Mouse (Mus musculus) liver, embryonic 12.5 days (tissue): ENCODE data around the gene Wbp2nl. TPM values are rescaled to one million over a fixed set of nuclear protein-coding genes. Genes with fewer than 3 reads are reported as not detected.
A peak's percentile ranks its signal among the peaks of the same experiment; 100 is the strongest.

Source experiments
- ATAC-seq: fragments of 200-750 bp; cut with Nextera tagmentation; 2 replicates; pipeline ENCODE4 v1.8.0; 2017; ENCODE audit warnings: moderate number of reproducible peaks, mild to moderate bottlenecking, moderate library complexity
- H3K27ac ChIP-seq: fragments of 300-500 bp; sonication (generic); 2 replicates; pipeline ENCODE4 v1.5.1; 2016; ENCODE audit warnings: mild to moderate bottlenecking
- H3K27me3 ChIP-seq: fragments of 300-500 bp; sonication (generic); replicated peaks from 2 replicates; pipeline ENCODE4 v1.6.1; 2016; ENCODE audit warnings: mild to moderate bottlenecking, moderate library complexity
- H3K36me3 ChIP-seq: fragments of 300-500 bp; sonication (generic); 2 replicates; pipeline ENCODE4 v1.6.1; 2016; ENCODE audit warnings: mild to moderate bottlenecking, moderate library complexity
- H3K4me1 ChIP-seq: fragments of 300-500 bp; sonication (generic); 2 replicates; pipeline ENCODE4 v1.6.1; 2016
- H3K4me2 ChIP-seq: fragments of 300-500 bp; sonication (generic); 2 replicates; pipeline ENCODE4 v1.6.1; 2016; ENCODE audit warnings: mild to moderate bottlenecking, moderate library complexity
- H3K4me3 ChIP-seq: fragments of 300-500 bp; sonication (generic); 2 replicates; pipeline ENCODE4 v1.5.1; 2016; ENCODE audit warnings: mild to moderate bottlenecking, moderate library complexity
- H3K9ac ChIP-seq: fragments of 300-500 bp; sonication (generic); 2 replicates; pipeline ENCODE4 v1.6.1; 2016; ENCODE audit warnings: mild to moderate bottlenecking, moderate library complexity
- H3K9me3 ChIP-seq: fragments of 300-500 bp; sonication (generic); replicated peaks from 2 replicates; pipeline ENCODE4 v1.6.1; 2016; ENCODE audit warnings: mild to moderate bottlenecking, moderate library complexity
- WGBS: fragments of 180-500 bp; shearing (Covaris S2); methylation state at CpG from one replicate; pipeline ENCODE4 v1.1.7; 2016; ENCODE audit not compliant: insufficient replicate concordance; 5-methylcytosine and 5-hydroxymethylcytosine counted together
- polyA plus RNA-seq: library from polyadenylated mRNA; unstranded; fragments of >200 nt; fragmentation: Nextera tagmentation; extraction: Ambion mirVana; gene quantifications from 2 replicates; pipeline ENCODE4 v1.2.1, GENCODE M21; 2016

The Wbp2nl gene
- polyA plus RNA-seq, 1 experiment from 2014 or later, result 0.31 TPM

DNA sequence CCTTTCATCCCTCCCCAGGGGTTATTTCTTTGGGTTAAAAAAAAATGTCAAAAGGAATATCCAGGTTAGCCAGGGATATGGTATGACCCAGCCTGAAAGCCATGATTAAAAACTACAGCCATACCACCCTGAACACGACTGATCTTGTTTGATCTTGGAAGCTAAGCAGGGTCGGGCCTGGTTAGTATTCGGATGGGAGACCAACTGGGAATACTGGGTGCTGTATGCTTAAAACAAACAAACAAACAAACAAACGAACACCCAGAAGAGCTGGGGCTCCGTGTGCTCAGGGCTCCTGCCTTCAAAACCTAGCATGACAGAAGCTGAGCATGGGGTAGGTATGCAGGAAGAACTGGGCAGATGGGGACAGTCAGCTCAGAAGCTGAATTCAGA is 43.8 kb downstream of the Wbp2nl start:
- 33% methylated on average over 5 of the region's 5 CpGs for WGBS
- H3K36me3 ChIP-seq, result peaks cover 30% of the 10 kb centered on the region
- H3K27ac ChIP-seq, result peak overlapping the region; percentile 100
- H3K4me1 ChIP-seq, result peaks cover 76% of the 10 kb centered on the region
- H3K9me3 ChIP-seq, result no peaks in the 10 kb centered on the region
- H3K4me2 ChIP-seq, result peak overlapping the region; percentile 94
- no peaks in the 10 kb centered on the region for H3K27me3 ChIP-seq
- peak overlapping the region; percentile 96 for H3K9ac ChIP-seq
- ATAC-seq, result no peak
- peak overlapping the region; percentile 78 for H3K4me3 ChIP-seq

DNA sequence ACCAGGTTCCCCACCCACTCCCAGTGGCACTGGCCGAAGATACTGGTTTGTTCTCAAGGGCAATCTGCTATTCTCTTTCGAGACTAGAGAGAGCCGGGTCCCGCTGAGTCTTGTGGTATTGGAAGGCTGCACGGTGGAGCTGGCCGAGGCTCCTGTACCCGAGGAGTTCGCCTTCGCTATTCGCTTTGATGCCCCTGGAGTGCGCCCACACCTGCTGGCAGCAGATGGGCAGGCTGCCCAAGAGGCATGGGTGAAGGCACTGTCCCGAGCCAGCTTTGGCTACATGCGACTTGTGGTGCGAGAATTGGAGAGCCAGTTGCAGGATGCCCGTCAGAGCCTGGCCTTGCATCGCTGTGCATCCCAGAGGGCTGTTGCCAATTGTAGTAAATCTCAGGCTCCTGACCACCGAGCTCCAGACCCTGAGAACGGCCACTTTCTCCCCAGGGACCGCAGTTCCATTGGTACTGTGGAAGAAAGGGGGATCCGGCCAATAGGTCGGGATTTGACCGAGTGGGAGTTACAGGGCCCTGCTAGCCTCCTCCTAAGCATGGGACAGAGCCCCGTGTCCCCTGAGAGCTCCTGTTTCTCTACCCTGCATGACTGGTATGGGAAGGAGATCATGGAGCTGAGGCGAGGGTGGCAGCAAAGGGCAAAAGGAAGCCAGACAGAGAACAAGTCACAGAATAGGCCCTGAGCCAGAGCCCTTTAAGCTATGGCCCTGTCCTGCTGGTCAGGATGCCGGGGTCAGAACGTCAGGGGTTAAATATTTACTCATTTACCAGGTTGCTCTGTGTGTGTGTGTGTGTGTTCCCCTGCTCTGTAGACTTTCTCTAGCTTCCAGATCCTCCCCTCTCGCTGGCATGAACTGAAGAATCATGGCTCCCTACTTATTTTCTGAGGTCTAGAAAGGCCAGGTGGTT is 44.9 kb downstream of the Wbp2nl start:
- Histone ChIP-seq H3K4me3 (peak overlapping the region; percentile 78), H3K4me2 (peak overlapping the region; percentile 94), H3K27ac (peak overlapping the region; percentile 100), H3K9ac (peak overlapping the region; percentile 96), H3K4me1 (peaks cover 79% of the 10 kb centered on the region), H3K27me3 (no peaks in the 10 kb centered on the region), H3K36me3 (peaks cover 41% of the 10 kb centered on the region), H3K9me3 (no peaks in the 10 kb centered on the region)
- ATAC-seq, result no peak
- 81% methylated on average over 27 of the region's 27 CpGs for WGBS

DNA sequence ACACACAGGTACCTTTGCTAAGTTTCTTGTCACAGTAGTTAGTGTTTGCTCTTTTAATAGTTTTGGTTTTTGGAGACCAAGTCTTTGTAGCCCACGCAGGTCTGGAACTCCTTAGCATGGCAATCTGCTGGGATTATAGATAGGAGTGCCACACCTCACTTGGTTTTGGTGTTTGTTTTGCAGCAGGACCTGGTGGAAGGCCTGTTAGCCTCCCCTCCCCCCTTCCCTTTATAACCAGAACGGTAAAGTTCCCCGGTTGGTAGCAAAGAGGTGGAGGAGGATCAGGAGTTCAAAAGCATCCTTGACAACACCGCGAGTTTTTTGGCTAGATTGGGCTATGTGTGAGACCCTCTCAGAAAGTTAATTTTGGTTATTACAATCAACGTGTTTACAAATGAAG is 46.2 kb downstream of the Wbp2nl start:
- 57% methylated on average over 6 of the region's 6 CpGs for WGBS
- H3K4me1 ChIP-seq, result peaks cover 80% of the 10 kb centered on the region
- ATAC-seq, result no peak
- H3K4me2 ChIP-seq, result peak overlapping the region; percentile 94
- peak overlapping the region; percentile 100 for H3K27ac ChIP-seq
- peak overlapping the region; percentile 78 for H3K4me3 ChIP-seq
- H3K9me3 ChIP-seq, result no peaks in the 10 kb centered on the region
- peaks cover 55% of the 10 kb centered on the region for H3K36me3 ChIP-seq
- H3K27me3 ChIP-seq, result no peaks in the 10 kb centered on the region
- peak overlapping the region; percentile 96 for H3K9ac ChIP-seq

DNA sequence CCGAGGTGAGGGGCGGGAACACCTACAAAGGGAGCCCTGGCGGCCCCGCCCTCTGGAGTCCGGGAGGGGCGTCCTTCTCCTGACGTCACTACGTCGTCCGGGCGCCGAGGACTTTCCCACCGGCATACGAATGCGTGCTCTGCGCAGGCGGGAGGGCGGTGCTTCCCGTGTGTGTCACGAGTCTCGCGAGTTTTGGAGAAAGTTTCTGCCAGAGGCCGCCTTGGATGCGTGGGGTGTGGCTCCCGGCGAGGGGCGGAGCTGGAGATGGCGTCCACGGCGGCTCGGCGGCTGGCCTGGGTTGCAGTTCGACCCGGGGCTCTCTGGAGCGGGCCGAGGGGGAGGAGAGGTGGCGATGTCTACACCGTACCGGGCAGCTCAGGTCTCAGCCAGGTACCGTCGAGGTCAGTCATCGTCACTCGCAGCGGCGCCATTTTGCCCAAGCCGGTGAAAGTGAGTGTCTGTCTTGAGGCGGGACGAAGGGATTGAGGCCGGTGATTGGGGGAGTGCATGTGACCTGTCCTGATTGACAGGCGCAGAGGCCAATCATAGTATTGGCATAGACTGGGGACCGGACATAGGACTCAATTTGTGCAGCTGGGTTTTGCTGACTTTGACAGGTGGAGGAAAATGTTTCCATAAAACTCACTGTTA is 47.2 kb downstream of the Wbp2nl start:
- H3K4me2 ChIP-seq, result peak overlapping the region; percentile 94
- H3K36me3 ChIP-seq, result peaks cover 64% of the 10 kb centered on the region
- peaks cover 78% of the 10 kb centered on the region for H3K4me1 ChIP-seq
- H3K4me3 ChIP-seq, result peak overlapping the region; percentile 78
- peak overlapping the region; percentile 76 for H3K9ac ChIP-seq
- no peaks in the 10 kb centered on the region for H3K27me3 ChIP-seq
- peak; percentile 86 for ATAC-seq
- WGBS, result under 1% methylated on average over 51 of the region's 51 CpGs
- no peaks in the 10 kb centered on the region for H3K9me3 ChIP-seq
- peak overlapping the region; percentile 91 for H3K27ac ChIP-seq

DNA sequence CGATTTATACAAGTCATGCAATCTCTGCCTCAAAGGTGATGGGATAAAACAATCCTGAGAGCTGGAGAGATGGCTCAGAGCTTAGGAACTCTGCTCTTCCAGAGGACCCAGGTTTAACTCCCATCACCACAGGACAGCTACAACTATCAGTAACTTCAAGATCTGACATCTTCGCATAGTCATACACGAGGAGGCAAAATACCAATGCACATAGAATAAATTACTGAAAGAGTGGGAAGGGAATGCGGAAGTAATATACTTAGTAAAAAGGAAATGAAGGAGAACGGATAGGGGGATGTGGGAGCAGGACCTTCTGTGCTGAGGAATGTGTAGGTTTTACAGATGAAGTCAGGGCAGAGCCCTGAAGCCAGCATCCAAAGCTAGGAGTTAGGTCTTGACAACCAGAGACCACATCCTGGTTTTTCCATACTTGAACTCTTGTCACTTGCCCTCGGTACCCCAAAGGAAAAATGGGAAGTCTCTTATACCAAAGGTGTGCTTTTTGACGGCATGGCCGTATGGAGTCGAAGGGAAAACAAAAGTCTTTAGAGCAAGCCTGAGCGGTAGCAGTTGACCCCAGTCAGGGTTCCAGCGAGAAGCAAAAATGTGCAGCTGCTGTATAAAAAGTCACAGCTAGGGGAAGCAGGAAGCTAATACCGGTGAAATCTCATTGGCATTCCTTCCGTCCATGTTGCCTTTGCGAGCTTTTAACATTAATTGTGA is 48.0 kb downstream of the Wbp2nl start:
- Histone ChIP-seq H3K9ac (peak overlapping the region; percentile 76), H3K4me2 (peak overlapping the region; percentile 94), H3K9me3 (no peaks in the 10 kb centered on the region), H3K36me3 (peaks cover 67% of the 10 kb centered on the region), H3K4me3 (peak overlapping the region; percentile 78), H3K27me3 (no peaks in the 10 kb centered on the region), H3K27ac (peak overlapping the region; percentile 91), H3K4me1 (peaks cover 85% of the 10 kb centered on the region)
- 32% methylated on average over 14 of the region's 14 CpGs for WGBS
- no peak for ATAC-seq

DNA sequence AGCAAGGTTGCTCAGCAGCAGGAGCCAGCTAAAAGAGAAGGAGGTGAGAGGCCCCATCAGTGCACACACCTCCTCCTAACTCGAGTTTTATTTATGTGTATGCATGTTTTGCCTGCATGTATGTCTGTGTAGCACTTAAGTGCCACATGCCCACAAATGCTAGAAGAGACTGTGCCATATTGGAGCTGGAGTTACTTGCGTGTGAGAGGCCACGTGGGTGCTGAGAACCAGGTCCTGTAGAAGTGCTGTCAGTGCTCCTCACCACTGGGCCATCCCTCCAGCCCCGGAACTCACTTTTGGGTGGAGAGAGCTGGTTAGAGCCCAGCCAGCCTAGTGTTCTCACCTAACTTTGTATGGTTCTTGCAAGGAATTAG is 48.5 kb downstream of the Wbp2nl start:
- peak overlapping the region; percentile 94 for H3K4me2 ChIP-seq
- peak overlapping the region; percentile 91 for H3K27ac ChIP-seq
- peak overlapping the region; percentile 78 for H3K4me3 ChIP-seq
- no peak for ATAC-seq
- peak overlapping the region; percentile 76 for H3K9ac ChIP-seq
- H3K27me3 ChIP-seq, result no peaks in the 10 kb centered on the region
- peaks cover 88% of the 10 kb centered on the region for H3K4me1 ChIP-seq
- H3K36me3 ChIP-seq, result peaks cover 70% of the 10 kb centered on the region
- WGBS, result 61% methylated on average over 4 of the region's 4 CpGs
- no peaks in the 10 kb centered on the region for H3K9me3 ChIP-seq

DNA sequence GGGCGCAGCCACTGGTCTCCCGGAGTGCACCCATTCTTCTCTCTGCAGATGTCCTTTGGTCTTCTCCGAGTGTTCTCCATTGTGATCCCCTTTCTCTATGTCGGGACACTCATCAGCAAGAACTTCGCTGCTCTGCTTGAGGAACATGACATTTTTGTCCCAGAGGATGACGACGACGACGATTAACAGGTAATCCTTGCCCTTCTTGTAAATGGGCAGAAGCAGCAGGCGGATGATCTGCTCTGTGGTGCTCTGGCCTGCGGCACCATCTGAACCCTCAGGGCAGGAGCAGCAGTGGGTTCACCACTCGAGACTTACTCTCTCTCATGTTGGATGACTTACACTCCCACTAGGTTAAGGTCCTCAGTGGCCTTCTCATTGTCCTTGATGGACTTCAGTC is 49.1 kb downstream of the Wbp2nl start:
- no peak for ATAC-seq

DNA sequence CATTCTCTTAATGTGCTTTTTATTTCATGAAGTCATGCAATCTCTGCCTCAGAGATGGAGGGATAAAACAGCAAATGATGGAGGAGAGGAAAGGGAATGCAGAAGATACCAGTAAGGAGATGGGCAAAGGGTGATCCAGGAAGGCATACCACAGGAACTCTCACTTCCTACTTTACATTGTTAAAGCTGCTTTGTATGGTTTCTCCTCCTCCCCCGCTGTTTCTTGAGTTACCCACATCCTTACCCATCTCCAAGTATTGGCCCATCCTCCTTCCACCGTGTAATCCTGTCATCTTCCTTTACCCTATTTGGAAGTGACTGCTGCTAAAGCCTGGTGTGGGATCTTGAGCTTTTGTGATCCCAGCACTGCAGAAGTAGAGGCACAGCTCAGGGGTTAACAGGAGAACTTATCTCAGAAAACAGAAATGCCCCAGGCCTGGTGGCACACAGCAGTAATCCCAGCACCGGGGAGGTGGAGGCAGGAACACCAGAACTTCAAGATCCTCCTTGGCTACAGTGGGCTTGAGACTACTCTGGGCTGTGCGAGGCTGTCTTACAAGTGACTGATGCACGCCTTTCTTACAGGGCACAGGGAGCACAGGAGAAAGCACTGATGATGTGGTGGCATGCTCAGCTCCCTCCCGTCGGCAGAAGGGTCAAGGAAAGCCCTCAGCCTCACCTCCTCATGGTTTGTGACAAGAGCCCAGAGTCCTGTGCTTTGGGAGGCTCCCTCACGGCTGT is 49.7 kb downstream of the Wbp2nl start:
- Histone ChIP-seq H3K9me3 (no peaks in the 10 kb centered on the region), H3K27me3 (no peaks in the 10 kb centered on the region), H3K4me1 (peaks cover 88% of the 10 kb centered on the region), H3K4me2 (peak overlapping the region; percentile 94), H3K4me3 (no peak overlapping the region), H3K36me3 (peaks cover 65% of the 10 kb centered on the region), H3K27ac (peak overlapping the region; percentile 75), H3K9ac (0 out of 2 replicates have a peak overlapping the region, but pooled peaks have one; percentile 30)
- no peak for ATAC-seq
- 64% methylated on average over 8 of the region's 8 CpGs for WGBS

More for the DNA sequence above, 49.1 kb downstream of the Wbp2nl start:
- H3K27me3 ChIP-seq, result no peaks in the 10 kb centered on the region
- H3K4me3 ChIP-seq, result 0 out of 2 replicates have a peak overlapping the region, but pooled peaks have one; percentile 78
- 0 out of 2 replicates have a peak overlapping the region, but pooled peaks have one; percentile 15 for H3K9ac ChIP-seq
- H3K27ac ChIP-seq, result peak overlapping the region; percentile 91
- H3K4me1 ChIP-seq, result peaks cover 88% of the 10 kb centered on the region
- H3K4me2 ChIP-seq, result peak overlapping the region; percentile 94
- no peaks in the 10 kb centered on the region for H3K9me3 ChIP-seq
- WGBS, result 91% methylated on average over 12 of the region's 12 CpGs
- peaks cover 70% of the 10 kb centered on the region for H3K36me3 ChIP-seq

DNA sequence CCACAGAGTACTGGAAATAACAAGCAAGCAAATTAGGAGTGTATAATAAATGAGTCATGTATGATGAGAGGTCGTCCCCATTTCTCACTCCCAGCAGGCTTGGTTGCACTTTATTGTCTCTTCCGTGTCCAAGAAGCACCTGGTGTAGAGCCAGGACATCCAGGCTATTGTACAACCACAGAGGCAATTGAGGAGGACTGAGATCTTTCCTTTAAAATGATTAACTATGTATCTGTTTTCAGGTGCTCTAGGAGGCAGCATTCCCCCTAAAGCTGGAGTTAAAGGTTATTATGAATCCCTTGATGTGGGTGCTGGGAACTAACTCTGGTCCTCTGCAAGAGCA is 50.2 kb downstream of the Wbp2nl start:
- Histone ChIP-seq H3K4me1 (peaks cover 82% of the 10 kb centered on the region), H3K9me3 (no peaks in the 10 kb centered on the region), H3K4me2 (0 out of 2 replicates have a peak overlapping the region, but pooled peaks have one; percentile 94), H3K4me3 (no peak overlapping the region), H3K27me3 (no peaks in the 10 kb centered on the region), H3K27ac (peak overlapping the region; percentile 75), H3K9ac (0 out of 2 replicates have a peak overlapping the region, but pooled peaks have one; percentile 30), H3K36me3 (peaks cover 60% of the 10 kb centered on the region)
- WGBS, result 89% methylated on average over 2 of the region's 2 CpGs
- ATAC-seq, result no peak

DNA sequence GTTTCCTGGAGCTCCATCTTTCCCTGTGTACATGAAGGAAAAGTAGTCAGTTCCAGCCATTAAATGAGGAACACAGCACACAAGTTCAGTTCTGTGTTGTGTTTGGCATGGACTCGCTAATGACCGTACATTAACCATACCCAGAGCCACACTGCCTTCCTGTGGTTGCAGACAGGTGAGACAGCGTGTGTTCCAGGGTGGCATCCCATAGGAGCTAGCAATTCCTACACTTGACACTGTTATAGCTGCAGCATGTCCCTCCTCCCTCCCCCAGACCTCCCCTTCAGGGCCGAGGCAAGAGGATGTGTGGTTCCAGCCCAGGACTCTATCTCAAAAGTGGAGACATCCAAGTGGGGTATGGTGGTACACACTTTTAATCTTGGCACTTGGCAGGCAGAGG is 51.6 kb downstream of the Wbp2nl start:
- no peak overlapping the region for H3K9ac ChIP-seq
- WGBS, result 73% methylated on average over 4 of the region's 4 CpGs
- peaks cover 76% of the 10 kb centered on the region for H3K4me1 ChIP-seq
- no peak for ATAC-seq
- no peaks in the 10 kb centered on the region for H3K27me3 ChIP-seq
- H3K27ac ChIP-seq, result peak overlapping the region; percentile 94
- 0 out of 2 replicates have a peak overlapping the region, but pooled peaks have one; percentile 84 for H3K4me2 ChIP-seq
- peaks cover 46% of the 10 kb centered on the region for H3K36me3 ChIP-seq
- no peak overlapping the region for H3K4me3 ChIP-seq
- H3K9me3 ChIP-seq, result no peaks in the 10 kb centered on the region

DNA sequence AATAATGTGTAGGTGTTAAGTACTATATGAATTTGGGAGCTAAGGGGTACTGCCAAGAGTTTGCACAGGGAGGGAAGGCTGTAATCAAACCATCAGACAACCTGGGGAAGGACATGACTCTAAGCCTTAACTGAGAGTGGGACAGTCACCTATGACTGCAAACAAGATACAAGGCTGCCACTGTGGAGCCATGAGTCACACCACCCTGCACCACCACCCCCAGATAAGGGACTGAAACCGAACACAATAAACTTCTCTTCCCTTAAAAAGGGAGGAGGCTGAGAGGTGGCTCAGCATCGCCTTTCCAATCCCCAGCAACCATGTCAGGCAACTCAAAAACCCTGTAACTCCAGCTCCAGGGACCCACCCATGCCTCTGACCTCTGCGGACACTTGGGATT is 52.7 kb downstream of the Wbp2nl start:
- Histone ChIP-seq H3K36me3 (peaks cover 45% of the 10 kb centered on the region), H3K27me3 (no peaks in the 10 kb centered on the region), H3K4me2 (peak overlapping the region; percentile 84), H3K4me1 (peaks cover 75% of the 10 kb centered on the region), H3K9ac (peak overlapping the region; percentile 99), H3K9me3 (no peaks in the 10 kb centered on the region), H3K4me3 (peak overlapping the region; percentile 96), H3K27ac (peak overlapping the region; percentile 94)
- ATAC-seq, result peak; percentile 41
- 33% methylated on average over 3 of the region's 3 CpGs for WGBS
